Mouse (Mus musculus) ES-Bruce4 (cell line): ENCODE data around the gene Car9.

Experiments
- CTCF ChIP-seq: IDR thresholded peaks from one replicate; pipeline ENCODE4 v1.8.1; 2011; ENCODE audit warnings: low read depth, low read length
- POLR2A ChIP-seq: IDR thresholded peaks from one replicate; pipeline ENCODE4 v1.8.1; 2011; ENCODE audit warnings: low read length; ENCODE audit not compliant: insufficient read depth

DNA sequence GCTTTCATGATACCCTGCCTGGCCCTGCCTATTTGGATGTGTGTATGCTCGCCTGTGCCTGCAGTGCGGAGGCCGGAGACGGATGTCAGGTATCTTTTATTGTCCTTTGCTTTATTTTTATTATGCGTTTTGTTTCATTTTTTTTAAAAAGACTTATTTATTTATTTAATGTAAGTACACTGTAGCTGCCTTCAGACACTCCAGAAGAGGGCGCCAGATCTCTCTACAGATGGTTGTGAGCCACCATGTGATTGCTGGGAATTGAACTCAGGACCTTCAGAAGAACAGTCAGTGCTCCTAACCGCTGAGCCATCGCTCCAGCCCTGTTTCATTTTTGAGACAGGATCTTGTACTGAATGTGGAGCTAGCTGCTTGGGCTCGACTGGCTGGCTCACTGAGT, 21.7 kb downstream of the Car9 start:
- TF ChIP-seq CTCF = no peak
- TF ChIP-seq POLR2A = no peak
